Mouse (Mus musculus) lung, postnatal 0 days (tissue): ENCODE data around the gene Tnni3k.

Source experiments
- CTCF ChIP-seq: IDR thresholded peaks from 2 replicates; pipeline ENCODE4 v1.5.1; 2016; ENCODE audit warnings: antibody characterized with exemption, mild to moderate bottlenecking
- EP300 ChIP-seq: IDR thresholded peaks from 2 replicates; pipeline ENCODE4 v1.6.1; 2016; ENCODE audit warnings: antibody characterized with exemption, mild to moderate bottlenecking, control low read depth

- TF ChIP-seq CTCF (no peak), EP300 (no peak)
Observed at GRCm38 (mm10) chr3:154915566-154915965, 139.6 kb downstream of the Tnni3k start.
